Mouse (Mus musculus): ENCODE results near the gene C1qtnf7.

GRCm38 (mm10) chr5:43517313-43517712 lies 2.0 kb downstream of the C1qtnf7 start:
- TF ChIP-seq GATA1 (IDR thresholded peaks at IDR 0.05; ENCODE audit: low read length) (no peak), TAL1 (IDR thresholded peaks at IDR 0.05; ENCODE audit: low read length) (no peak)

Data from erythroblast, embryonic 14.5 days (primary cell).